Mouse (Mus musculus) adrenal gland (tissue): ENCODE measurements at regions not wholly inside any gene's neighbourhood (a gene's known extent, or its start where the extent isn't known, plus 50 kb on each side); places are given as distances from the start of the nearest gene placed in this dataset.
"Not testable (repeated sequence)": the region's sequence is repeated elsewhere in the genome, so short reads cannot be mapped to it uniquely, and the experiment has no call there.

Experiments used
- intact Hi-C: fragments of 180-260 bp; cut with DNase I; formaldehyde crosslinking; loops from one replicate; pipeline ENCODE4 v1.15.1; 2025

DNA sequence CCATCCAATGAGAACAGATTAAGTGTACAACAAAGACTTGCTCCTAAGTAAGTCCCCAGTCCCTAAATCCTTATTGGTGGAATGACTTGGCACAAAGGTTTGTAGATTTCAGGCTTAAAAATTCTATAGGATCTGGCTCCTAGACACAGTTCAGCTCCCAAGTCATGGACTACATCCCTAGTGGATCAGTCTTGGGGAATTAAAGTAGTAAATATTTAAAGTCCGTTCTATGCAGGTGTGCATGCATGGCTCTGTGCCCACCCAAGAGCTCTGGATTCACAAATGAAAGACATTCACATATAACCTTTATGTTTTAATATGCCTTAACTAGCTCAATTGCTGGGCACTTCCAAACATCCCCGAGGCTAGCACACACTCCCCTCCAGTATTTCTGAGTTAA, 162.8 kb downstream of the Akr1d1 start:
- intact Hi-C loops = no loop called here

DNA sequence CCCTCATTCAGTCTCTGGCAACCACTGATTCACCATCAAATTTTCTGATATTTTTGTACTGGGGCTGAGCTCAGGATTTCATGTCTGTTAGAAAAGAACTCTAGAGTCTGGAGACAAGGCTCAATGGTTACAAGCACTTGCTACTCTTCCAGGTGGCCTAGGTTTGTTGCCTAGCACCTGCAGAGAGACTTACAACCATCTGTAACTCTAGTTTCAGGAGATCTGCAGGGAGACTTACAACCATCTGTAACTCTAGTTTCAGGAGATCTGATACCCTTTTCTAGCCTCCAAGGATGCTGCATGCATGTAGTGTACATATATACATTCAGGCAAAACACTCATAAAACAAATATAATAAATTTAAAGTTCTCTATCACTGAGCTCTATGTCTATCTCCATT, 166.1 kb downstream of the Akr1d1 start:
- intact Hi-C loops = no loop called here

DNA sequence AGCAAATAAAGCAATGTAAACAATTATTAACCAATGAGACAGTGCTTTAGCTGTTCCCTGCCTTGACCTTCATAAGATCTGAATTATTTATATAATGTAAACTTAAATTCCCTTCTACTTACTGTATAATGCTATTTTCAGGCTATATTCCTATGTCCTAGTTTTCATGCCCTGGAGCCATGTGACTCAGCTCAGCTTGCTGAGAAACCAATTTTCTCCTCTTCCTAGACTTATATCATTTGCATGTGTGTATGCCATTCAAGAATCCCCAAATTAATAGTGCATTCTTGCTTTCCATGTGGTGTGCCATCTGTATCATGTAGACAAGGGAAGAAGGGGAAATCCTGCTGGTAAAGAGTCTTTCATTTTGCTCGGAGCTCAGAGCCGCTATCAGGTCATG, 166.7 kb upstream of the Trim24 start:
- intact Hi-C loops = no loop called here

DNA sequence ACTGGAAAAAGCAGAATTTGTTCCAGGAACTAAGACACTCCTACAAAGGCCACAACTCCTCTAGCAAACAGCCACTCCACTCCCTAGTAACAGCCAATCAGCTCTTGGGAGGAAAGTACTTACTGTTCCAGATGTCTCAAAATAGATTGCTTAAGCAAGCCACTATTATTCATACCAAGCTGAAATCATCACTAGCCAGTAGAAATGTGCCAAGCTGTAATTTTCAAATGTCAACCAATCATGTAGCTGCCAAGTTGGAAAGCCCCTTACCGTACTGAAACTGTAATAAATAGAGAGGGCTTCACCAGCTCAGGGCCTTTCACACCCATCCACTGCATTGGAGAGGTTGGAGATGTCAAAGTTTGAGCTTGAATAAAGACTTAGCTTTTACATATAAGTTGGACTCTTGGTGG, 164.9 kb upstream of the Trim24 start:
- intact Hi-C loops = no loop called here

GRCm38 (mm10) chr6:37707671-37708070, 162.9 kb upstream of the Trim24 start:
- intact Hi-C loops = not testable (repeated sequence)

DNA sequence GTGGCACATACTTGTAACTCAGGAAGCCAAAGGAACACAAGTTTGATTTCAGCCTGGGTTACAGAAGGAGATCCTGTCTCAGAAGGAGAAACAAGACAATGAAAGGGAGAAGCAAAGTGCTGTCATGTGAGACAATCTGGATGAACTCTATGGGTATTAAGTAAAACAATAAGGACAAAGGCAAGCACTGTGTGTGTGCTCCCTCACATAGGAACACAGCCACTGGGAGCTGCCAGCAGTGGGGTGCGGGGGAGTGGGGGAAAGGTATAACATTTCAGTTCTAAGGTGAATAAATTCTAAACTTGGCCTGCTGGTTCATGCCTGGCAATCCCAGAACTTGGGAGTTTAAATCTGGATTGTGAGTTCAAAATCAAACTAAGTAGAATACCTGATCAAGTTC, 158.8 kb upstream of the Trim24 start:
- intact Hi-C loops = no loop called here

DNA sequence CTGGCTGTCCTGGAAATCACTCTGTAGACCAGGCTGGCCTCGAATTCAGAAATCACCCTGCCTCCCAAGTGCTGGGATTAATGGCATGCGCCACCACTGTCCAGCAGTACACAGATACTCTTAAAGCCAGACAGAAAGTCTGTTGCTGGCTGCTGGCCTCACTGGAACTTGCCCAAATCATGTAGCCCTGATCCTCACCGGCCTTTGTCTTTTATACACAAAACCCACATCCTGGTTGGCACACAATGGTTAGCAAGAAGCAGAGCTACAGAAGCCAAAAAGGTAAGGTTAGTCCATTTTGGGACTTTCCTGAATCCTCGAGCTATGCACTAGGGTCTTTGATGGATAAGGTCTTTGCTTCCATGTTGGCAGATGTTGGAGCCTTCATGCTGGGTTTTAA, 157.2 kb upstream of the Trim24 start:
- intact Hi-C loops = no loop called here

DNA sequence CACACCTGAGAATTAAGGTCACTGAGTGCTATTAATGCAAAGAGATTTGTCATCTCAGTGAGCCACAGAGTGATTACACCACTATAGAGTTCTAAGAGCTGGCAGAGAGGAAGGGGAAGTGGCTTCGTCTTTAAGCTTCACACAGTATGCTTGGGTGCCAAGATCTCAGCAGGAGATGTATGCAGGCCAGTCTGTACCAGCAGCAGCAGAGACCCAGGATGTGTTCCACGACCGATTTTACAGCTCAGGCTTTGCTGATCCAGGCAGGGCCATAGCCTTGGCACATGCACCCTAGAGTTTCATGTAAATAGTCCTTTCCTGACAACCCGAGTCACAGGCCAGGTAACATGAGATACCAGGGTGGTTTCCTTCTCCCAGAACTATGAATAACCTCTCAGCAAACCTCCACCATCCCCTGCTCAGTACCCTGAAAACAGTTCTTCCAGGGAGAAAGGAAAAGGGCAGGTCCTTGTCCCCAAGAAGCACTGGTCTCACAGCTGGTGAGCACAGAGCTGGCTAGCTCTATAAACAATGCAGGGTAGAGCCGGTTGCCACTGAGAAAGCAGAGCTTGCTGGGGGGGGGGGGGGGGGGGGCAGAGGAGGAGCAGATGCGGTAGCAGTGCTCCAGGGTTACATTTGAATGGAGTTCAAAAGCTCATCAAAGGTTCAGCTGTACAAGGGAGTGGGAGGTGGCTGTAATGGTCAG, 156.2 kb upstream of the Trim24 start:
- intact Hi-C loops = no loop called here

GRCm38 (mm10) chr6:37721736-37722135, 148.9 kb upstream of the Trim24 start:
- intact Hi-C loops = no loop called here

GRCm38 (mm10) chr6:37723337-37723736, 147.3 kb upstream of the Trim24 start:
- intact Hi-C loops = no loop called here

- intact Hi-C loops = no loop called here
Observed at GRCm38 (mm10) chr6:37724240-37724639, 146.4 kb upstream of the Trim24 start.

- intact Hi-C loops = no loop called here
Observed at GRCm38 (mm10) chr6:37728621-37729020, 142.0 kb upstream of the Trim24 start.

DNA sequence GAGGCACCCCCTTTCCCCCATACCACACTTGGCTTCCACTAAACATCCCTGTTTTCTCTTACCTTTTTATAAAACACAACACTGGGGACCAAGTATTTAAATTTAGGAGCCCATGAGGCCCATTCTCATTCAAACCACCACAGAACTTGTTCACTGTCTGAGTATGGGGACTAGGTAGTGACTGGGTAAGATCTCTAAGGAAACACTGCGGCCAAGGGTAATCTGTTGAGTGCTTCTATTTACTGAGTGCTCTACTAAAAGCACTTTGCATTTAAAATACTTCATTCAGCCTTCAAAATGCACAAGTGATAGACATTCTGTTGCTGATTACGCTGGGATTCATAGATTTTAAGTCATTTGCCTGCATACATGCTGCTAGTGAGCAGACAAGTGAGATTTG, 141.4 kb upstream of the Trim24 start:
- intact Hi-C loops = no loop called here

DNA sequence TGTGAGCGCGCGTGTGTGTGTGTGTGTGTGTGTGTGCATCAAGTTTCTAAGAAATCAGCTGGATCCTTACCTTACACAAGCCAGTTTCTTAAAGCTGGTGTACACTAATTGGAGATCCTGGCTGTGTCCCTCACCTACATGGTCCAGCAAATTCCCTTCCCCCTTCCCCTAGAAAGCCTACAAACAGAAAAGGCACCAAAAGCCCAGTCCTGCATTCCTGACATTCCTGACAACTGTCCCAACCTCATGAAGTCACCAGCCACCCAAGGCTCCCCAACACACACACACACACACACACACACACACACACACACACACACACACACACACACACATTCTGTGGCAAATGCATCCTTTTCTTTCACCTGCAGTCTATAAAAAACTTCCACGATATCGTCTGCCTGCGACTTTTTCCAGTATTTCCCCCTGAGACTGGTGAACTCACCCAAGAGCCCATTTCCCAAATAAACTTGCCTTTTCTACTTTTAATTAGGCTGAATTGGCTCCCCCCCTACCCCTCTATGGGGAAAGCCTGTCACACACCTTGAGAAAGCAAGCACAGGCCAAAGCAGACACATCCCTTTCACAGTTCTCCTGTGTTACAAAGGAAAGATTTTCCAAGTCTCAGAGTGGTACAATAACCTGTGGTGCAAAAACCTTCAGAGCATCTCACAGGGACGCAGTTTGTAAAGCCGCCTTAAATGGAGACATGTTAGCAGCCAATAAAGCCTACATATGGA, 139.9 kb upstream of the Trim24 start:
- intact Hi-C loops = loop anchor here (5.0 kb wide), 1 partner anchor 128 kb away; no protein-coding TSS in a partner anchor

- intact Hi-C loops = loop anchor here (5.0 kb wide), 1 partner anchor 130 kb away; no protein-coding TSS in a partner anchor
Observed at GRCm38 (mm10) chr6:37732385-37732784, 138.2 kb upstream of the Trim24 start.

DNA sequence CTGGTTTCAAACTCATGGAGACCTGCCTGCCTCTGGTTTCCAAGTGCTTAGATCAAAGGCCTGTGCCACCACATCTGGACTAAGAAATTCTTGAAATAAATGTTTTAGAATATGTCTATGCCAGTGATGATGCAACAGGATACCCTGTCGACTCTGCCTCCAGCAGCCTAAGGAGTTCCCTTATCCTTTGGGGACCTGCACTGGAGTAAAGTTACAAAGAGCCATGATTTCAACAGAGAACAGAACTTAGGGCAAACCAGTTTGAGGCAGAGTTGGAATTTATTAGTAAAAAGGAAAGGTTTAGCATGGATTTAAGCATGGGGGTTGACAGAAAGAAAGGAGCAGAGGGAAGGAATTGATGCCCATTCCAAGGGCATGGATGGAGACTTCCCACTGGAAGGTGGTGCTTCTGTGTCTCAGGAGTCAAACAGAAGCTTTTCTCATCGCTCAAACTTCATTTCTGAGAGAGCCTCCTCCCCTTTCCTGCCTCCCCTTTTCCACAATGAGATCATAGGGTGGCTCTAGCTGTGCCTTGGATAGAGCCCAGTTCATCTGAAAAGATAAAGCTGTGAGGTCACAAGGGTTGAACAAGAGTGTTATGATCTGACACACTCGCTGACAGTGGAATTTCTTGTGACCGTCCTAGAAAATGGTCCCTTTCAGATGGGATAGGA, 135.2 kb upstream of the Trim24 start:
- intact Hi-C loops = no loop called here

- intact Hi-C loops = no loop called here
Observed at GRCm38 (mm10) chr6:37735962-37736297, 134.7 kb upstream of the Trim24 start.

DNA sequence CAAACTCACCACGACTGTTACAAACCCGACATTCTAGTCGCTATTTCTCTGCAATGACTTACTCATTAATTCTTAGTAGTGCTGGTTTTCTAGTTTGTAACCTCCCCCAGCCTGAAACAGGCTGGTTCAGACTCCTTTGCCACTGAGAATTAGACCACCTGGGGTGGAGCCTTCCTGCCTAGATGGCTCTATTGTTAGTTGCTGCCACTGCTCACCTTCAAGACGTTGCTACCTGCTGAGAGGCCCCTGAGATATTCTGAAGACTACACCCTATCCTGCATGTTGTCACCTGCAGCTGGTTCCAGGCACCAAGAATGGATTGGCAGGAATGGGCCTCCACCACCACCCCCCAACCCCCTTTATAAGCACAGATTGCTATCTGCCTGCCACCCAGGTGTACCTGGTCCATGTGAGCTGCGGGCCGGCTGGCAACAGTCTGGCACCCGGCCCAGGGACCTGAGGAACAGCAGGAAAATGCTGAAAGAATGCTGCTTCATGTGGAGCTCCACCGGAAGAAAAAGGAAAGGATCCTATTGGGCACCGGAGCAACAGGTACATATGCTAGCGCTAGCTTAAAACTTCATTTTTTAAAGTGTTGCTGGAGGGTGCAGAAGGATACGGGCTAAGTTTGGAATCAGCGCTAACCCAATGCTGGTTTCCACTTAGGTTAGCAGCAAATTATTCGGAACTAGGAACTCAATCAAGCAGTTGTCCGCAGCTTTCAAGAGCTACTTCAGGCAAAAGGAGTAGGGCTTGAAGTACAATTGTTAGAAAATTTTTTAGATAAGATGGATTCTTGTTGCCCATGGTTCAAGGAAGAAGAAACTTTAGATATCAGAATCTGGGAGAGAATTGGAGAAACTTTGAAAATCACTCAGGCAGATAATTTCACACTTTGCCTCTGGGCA, 129.4 kb upstream of the Trim24 start:
- intact Hi-C loops = no loop called here

- intact Hi-C loops = not testable (repeated sequence)
Observed at GRCm38 (mm10) chr6:37741916-37742315, 128.7 kb upstream of the Trim24 start.

DNA sequence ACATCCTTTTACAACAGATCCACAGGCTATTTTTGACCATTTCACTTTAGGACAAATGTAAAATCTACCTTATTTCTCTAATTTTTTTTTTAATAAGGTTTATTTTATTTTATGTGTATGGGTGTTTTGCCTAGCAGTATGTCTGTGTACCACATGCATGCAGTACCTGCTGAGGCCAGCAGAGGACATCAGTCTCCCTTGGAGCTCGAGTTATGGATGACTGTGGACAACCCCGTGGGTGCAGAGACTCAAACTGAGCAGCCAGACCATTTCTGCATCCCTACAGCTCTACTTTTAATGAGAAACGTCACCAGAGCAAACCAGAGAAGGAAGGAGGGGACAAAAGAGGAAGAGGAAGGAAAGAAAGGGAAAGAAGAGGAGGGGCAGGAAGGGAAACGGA, 125.9 kb upstream of the Trim24 start:
- intact Hi-C loops = no loop called here

- intact Hi-C loops = no loop called here
Observed at GRCm38 (mm10) chr6:37745393-37746100, 125.1 kb upstream of the Trim24 start.
